15 mouse cellular contexts compared by ENCODE assay signal in genomic region chr8:125397981-125398380, GRCm38 (mm10).
DNase-seq lines count a peak whose midpoint lies in the region; ATAC-seq and TF ChIP-seq lines count a peak whose summit lies in the region.
"Had no signal": no experiment of that assay in that cellular context is flagged by ENCODE, and none has a peak within 500 bp of the region (broad histone marks: within the 10 kb centered on the region; RNA-seq: fewer than 3 reads in every experiment).

No protein-coding gene starts in this region.

- 42% methylated on average over 13 of the region's 14 CpGs for WGBS in hindbrain, postnatal 0 days
- WGBS in hindbrain, embryonic 12.5 days = 40% methylated on average over 14 of the region's 14 CpGs
- WGBS in embryonic facial prominence, embryonic 13.5 days = 41% methylated on average over 14 of the region's 14 CpGs

- no peak overlapping the region for H3K4me2 ChIP-seq in hindbrain, postnatal 0 days (ENCODE audit: low read depth, low read length)
- H3K4me2 ChIP-seq in hindbrain, embryonic 12.5 days (replicated peaks) = no peak overlapping the region
- H3K4me2 ChIP-seq in embryonic facial prominence, embryonic 13.5 days = no peak overlapping the region
- H3K4me2 ChIP-seq: embryonic facial prominence, embryonic 12.5 days; limb, embryonic 13.5 days had no signal

- no peak for TF ChIP-seq CTCF in hindbrain, postnatal 0 days (IDR thresholded peaks at IDR 0.05; ENCODE audit: low read depth)

- no peaks in the 10 kb centered on the region for H3K27me3 ChIP-seq in hindbrain, postnatal 0 days (ENCODE audit: insufficient read depth, low read length)
- no peaks in the 10 kb centered on the region for H3K27me3 ChIP-seq in hindbrain, embryonic 12.5 days
- H3K27me3 ChIP-seq in embryonic facial prominence, embryonic 13.5 days = no peaks in the 10 kb centered on the region
- H3K27me3 ChIP-seq: embryonic facial prominence, embryonic 12.5 days; limb, embryonic 13.5 days had no signal

- H3K4me3 ChIP-seq in hindbrain, postnatal 0 days (ENCODE audit: low read length) = no peak overlapping the region
- H3K4me3 ChIP-seq in hindbrain, embryonic 12.5 days = no peak overlapping the region
- H3K4me3 ChIP-seq in embryonic facial prominence, embryonic 13.5 days = no peak overlapping the region
- H3K4me3 ChIP-seq: embryonic facial prominence, embryonic 12.5 days; limb, embryonic 13.5 days had no signal

- ATAC-seq in hindbrain, postnatal 0 days = peak; percentile 35; the same call in 1 of the 2 replicates
- no peak for ATAC-seq in hindbrain, embryonic 12.5 days (ENCODE audit: low FRiP score)
- ATAC-seq in embryonic facial prominence, embryonic 13.5 days (ENCODE audit: insufficient number of reproducible peaks, insufficient read depth, low FRiP score, low TSS enrichment, low read depth) = no peak
- ATAC-seq in megakaryocyte progenitor cell, adult 5-6 weeks (replicated peaks; ENCODE audit: poor library complexity) = peak; percentile 29
- ATAC-seq: forebrain, embryonic 14.5 days had no signal

- no peaks in the 10 kb centered on the region for H3K36me3 ChIP-seq in hindbrain, postnatal 0 days (ENCODE audit: insufficient read depth, low read length)
- no peaks in the 10 kb centered on the region for H3K36me3 ChIP-seq in hindbrain, embryonic 12.5 days
- no peaks in the 10 kb centered on the region for H3K36me3 ChIP-seq in embryonic facial prominence, embryonic 13.5 days
- H3K36me3 ChIP-seq: embryonic facial prominence, embryonic 12.5 days; limb, embryonic 13.5 days had no signal

- H3K9ac ChIP-seq in hindbrain, postnatal 0 days (replicated peaks; ENCODE audit: low read length) = no peak overlapping the region
- no peak overlapping the region for H3K9ac ChIP-seq in hindbrain, embryonic 12.5 days
- H3K9ac ChIP-seq in embryonic facial prominence, embryonic 13.5 days = no peak overlapping the region
- H3K9ac ChIP-seq: embryonic facial prominence, embryonic 12.5 days; limb, embryonic 13.5 days had no signal

- no peak for DNase-seq in hindbrain, postnatal 0 days (ENCODE audit: low spot score)
- DNase-seq in ES-CJ7 (ENCODE audit: low read depth, low spot score) = peak; percentile 91
- DNase-seq in urinary bladder, adult 2 months (ENCODE audit: low spot score) = no peak
- no peak for DNase-seq in yolk sac, embryonic 10.5 days (ENCODE audit: low spot score)
- DNase-seq: cerebellum, adult 8-10 months; gastrocnemius, postnatal 25 days; heart, postnatal 4 days; kidney, adult 11 months had no signal

- no peaks in the 10 kb centered on the region for H3K4me1 ChIP-seq in hindbrain, postnatal 0 days (ENCODE audit: insufficient read depth, low read length)
- peaks cover 7% of the 10 kb centered on the region for H3K4me1 ChIP-seq in hindbrain, embryonic 12.5 days
- H3K4me1 ChIP-seq in embryonic facial prominence, embryonic 13.5 days = peaks cover 21% of the 10 kb centered on the region
- H3K4me1 ChIP-seq: embryonic facial prominence, embryonic 12.5 days had no signal

- H3K9me3 ChIP-seq in hindbrain, postnatal 0 days (ENCODE audit: low read length) = no peaks in the 10 kb centered on the region
- no peaks in the 10 kb centered on the region for H3K9me3 ChIP-seq in hindbrain, embryonic 12.5 days (replicated peaks)
- no peaks in the 10 kb centered on the region for H3K9me3 ChIP-seq in embryonic facial prominence, embryonic 13.5 days
- H3K9me3 ChIP-seq: embryonic facial prominence, embryonic 12.5 days; limb, embryonic 13.5 days had no signal

- no peak overlapping the region for H3K27ac ChIP-seq in hindbrain, postnatal 0 days
- no peak overlapping the region for H3K27ac ChIP-seq in hindbrain, embryonic 12.5 days
- 0 out of 2 replicates have a peak overlapping the region, but pooled peaks have one; percentile 4 for H3K27ac ChIP-seq in embryonic facial prominence, embryonic 13.5 days
- H3K27ac ChIP-seq: embryonic facial prominence, embryonic 12.5 days; limb, embryonic 13.5 days; macrophage had no signal

Comparison
In these comparisons a context has a peak if more than half of its experiments do, and no peak if none do; other contexts are left out.
1. ATAC-seq: peak in hindbrain, postnatal 0 days (single experiment) and megakaryocyte progenitor cell, adult 5-6 weeks (single experiment); none in hindbrain, embryonic 12.5 days (single experiment) and embryonic facial prominence, embryonic 13.5 days (single experiment).